Mouse (Mus musculus) adrenal gland, postnatal 25 days (tissue): ENCODE measurements around the gene Esyt2. TPM values are rescaled to one million over a fixed set of nuclear protein-coding genes. Genes with fewer than 3 reads are reported as not detected.
A peak's percentile ranks its signal among the peaks of the same experiment; 100 is the strongest.
"Not testable (repeated sequence)": the region's sequence is repeated elsewhere in the genome, so short reads cannot be mapped to it uniquely, and the experiment has no call there.

Source experiments
- DNase-seq: peaks from one replicate; pipeline ENCODE4 v3.0.0; 2021; ENCODE audit warnings: mixed read lengths
- long read RNA-seq: library from polyadenylated mRNA; stranded (forward); transcript quantifications from one replicate; pipeline ENCODE4 v2.0.0, GENCODE M21; 2021
- total RNA-seq: library from RNA; stranded (reverse); gene quantifications from 2 replicates; pipeline ENCODE4 v1.2.3, GENCODE M21; 2021

The Esyt2 gene
- 60.9 and 71.7 TPM in 2 replicates for total RNA-seq
- long read RNA-seq, full-length matches to known transcripts = 9 of 18 reads
- long read RNA-seq, partial matches to known transcripts = 4 of 18 reads
- long read RNA-seq, other reads (novel, unspliced or antisense) = 5 of 18 reads

DNA sequence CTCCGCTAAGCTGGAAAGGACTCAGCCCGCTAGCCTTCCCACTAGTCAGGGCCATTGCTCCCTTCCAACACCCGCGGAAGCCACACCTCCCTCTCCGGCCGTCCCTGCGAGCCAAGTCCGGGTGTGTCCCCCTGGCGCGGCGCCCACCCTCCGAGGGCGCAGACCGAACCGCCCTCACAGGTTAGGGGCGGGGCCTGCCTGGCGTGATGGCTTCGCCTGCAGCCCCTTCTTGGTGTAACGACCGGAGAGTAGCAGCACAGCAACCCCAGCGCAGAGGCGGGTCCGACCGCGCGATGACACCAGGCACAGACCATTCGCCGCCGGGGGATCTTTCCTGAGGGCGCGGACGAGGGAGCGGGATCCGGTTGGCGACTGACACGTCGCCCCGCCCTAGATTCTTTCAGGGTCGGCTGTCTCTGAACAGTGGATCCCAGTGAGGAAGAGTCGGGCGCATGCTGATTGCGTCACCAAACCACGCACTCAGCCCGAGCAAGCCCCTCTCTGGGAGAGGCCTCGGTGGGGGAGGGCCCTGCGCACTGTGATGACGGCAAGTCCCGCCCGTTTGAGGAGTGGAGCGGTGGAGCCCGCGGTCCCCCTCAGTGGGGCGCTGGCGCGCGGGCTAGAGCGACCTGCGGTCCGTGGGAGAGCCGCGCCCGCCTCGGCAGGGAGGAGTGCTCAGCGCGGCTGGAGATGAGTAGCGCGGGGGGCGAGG, at the start of gene Esyt2:
Gene Esyt2 (plus strand): TSS at position 544 of the 712 bp plus-strand sequence.
- DNase-seq = peak; percentile 100

DNA sequence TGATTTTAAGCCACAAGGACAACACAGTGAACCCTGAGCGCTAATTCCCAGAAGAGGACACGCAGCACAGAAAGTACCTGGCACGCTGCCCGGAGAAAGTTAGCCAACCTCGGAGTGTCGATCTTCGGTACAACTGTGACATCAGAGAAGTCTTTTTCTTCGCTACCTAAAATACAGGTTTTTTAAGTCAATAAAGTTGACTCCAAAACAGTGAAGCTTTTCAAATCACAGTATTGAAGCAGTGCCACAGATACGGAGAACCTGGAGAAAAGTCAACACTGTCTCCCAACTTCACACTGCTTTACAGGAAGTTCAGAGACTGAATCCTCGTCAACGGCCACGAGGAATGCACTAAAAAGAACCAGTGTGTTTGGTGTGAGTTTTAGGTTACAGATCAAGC, 49.4 kb upstream of the Esyt2 start:
- DNase-seq = peak; percentile 90

GRCm38 (mm10) chr12:116232061-116232460, 48.9 kb upstream of the Esyt2 start:
- DNase-seq = no peak

GRCm38 (mm10) chr12:116235356-116235755, 45.6 kb upstream of the Esyt2 start:
- no peak for DNase-seq

DNA sequence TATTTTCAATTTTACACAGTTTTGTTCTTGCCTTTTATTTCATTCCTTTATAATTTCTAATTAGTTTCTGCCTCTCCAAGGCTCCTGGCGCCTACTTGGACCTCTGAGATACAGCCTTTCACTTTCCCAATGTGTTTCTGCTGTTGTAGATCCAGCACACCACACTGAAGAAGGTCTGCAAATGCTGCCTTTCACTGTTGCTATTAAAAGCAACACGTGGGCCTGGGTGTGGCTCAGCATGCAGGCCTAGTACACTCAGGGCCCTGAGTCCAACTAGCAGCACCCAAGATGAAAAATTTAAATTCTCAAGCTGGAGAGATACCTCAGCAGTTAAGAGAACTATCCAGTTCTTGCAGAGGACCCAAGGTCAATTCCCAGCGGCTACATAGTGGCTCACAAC, 44.3 kb upstream of the Esyt2 start:
- DNase-seq = no peak

DNA sequence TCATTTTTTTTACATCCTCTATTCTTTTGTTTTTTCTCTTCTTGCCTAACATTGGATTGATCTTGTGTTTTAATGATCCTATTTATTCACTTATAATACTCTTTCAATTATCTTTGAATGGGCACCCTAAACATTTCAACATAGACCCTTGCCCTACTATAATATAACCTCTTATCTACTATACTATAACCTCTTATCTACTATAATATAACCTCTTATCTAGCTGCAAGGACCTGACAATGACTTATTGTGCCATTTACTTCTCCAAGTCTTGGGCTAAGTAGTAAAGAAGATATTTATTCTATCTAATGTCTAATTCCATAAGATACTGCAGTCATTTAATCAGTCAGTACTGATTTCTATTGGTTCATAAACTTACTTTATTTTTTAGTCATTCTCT, 42.6 kb upstream of the Esyt2 start:
- no peak for DNase-seq

- DNase-seq = no peak
Observed at GRCm38 (mm10) chr12:116238803-116239202, 42.2 kb upstream of the Esyt2 start.

DNA sequence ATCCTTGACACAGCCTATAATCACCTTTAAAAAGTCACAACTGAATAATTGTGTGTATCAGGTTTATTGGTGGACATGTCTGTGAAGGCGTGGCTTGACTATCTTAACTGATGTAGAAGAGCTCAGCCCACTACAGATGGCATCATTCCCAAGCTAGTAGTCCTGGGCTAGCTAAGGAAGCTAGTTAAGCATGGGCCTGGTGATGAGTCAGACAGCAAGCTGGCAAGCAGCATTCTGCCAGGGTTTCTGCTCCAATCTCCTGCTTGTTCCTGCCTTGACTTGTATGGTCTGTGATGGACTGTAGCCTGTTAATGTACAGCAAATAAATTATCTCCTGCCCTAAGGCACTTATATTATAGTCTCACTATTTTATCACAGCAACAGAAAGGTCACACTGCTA, 36.4 kb upstream of the Esyt2 start:
- no peak for DNase-seq

- no peak for DNase-seq
Observed at GRCm38 (mm10) chr12:116254652-116255051, 26.3 kb upstream of the Esyt2 start.

GRCm38 (mm10) chr12:116255636-116256035, 25.4 kb upstream of the Esyt2 start:
- no peak for DNase-seq

DNA sequence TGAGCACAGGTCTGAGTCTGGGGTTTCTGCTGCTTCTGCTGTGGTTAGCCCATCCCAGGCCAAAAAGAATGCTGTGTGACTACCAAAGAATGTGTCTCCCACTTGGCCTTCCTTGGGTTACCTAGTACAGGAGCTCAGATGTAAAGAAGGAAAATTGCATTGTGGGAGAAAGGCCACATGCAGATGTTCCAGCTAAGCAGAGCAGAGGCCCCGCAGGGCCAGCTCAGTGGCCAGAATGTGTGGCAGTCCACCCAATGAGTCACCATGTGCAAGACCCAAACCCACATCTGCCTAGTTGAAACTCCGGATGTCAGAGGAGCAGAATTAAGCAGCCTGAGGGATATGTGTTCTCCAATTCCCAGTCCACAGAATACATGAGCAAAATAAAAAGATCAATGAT, 22.7 kb upstream of the Esyt2 start:
- no peak for DNase-seq

- DNase-seq = peak; percentile 93
Observed at GRCm38 (mm10) chr12:116262555-116263341, 18.2 kb upstream of the Esyt2 start, which contains the start of gene Wdr60. Gene Wdr60, minus strand, starts transcription at chr12:116263022.

DNA sequence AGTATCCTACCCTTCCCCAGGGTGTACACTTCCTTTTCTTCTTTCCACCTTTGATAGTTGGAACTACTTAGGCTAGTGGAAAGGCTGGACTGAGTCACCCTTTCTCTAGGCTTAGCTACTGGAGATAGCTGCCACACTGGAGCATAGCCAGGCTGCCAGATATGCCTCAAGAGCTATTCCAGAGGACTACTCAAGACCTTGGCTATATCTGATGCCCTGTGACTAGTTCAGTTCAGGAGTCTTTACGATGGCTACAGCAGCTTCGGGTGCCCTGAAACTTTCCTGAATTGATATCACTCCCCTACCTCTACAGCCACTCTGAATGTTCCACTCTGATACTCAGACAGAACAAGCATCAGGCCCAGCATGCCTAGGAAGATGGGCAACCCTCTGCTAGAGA, 16.2 kb upstream of the Esyt2 start:
- no peak for DNase-seq

GRCm38 (mm10) chr12:116265275-116265674, 15.7 kb upstream of the Esyt2 start:
- DNase-seq = no peak

- DNase-seq = no peak
Observed at GRCm38 (mm10) chr12:116269450-116269849, 11.5 kb upstream of the Esyt2 start.

DNA sequence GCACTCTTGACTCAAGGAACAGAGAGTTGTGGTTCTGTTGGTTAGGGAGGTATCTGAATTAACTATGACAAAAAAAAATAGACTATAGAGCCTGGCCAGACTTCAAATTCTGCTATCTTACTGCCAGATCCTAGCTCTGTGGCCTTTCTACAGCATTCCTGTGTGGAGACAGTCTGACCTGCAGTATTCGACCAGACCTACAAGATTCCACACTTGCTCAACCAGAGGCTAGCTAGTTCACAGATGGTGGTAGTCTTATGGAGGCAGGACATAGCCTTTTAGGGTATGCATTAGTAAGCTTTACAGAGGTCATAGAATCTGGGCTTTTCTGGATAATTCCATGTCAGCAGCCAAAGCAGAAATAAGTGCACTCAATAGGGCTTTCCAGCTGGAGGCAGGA, 10.5 kb upstream of the Esyt2 start:
- DNase-seq = no peak

GRCm38 (mm10) chr12:116271071-116271470, 9.9 kb upstream of the Esyt2 start:
- DNase-seq = no peak

GRCm38 (mm10) chr12:116273733-116274132, 7.3 kb upstream of the Esyt2 start:
- no peak for DNase-seq

GRCm38 (mm10) chr12:116275086-116275485, 5.9 kb upstream of the Esyt2 start, which contains the start of gene Gm11027:
Gene Gm11027, plus strand, starts transcription at chr12:116275386.
- not testable (repeated sequence) for DNase-seq

GRCm38 (mm10) chr12:116275631-116276030, 5.4 kb upstream of the Esyt2 start:
- DNase-seq = no peak

- no peak for DNase-seq
Observed at GRCm38 (mm10) chr12:116276961-116277360, 4.0 kb upstream of the Esyt2 start.

GRCm38 (mm10) chr12:116278541-116278940, 2.5 kb upstream of the Esyt2 start:
- DNase-seq = no peak

- DNase-seq = no peak
Observed at GRCm38 (mm10) chr12:116279181-116279580, 1.8 kb upstream of the Esyt2 start.
